Mouse (Mus musculus) liver, postnatal 0 days (tissue): ENCODE measurements around the gene Tspo2.

Experiments used
- CTCF ChIP-seq: sonication (generic); IDR thresholded peaks from 2 replicates; pipeline ENCODE4 v1.5.1; 2016; ENCODE audit warnings: antibody characterized with exemption, low read depth
- EP300 ChIP-seq: IDR thresholded peaks from 2 replicates; pipeline ENCODE4 v1.6.1; 2016; ENCODE audit warnings: antibody characterized with exemption, low read depth, mild to moderate bottlenecking

- TF ChIP-seq CTCF (no peak), EP300 (no peak)
These were observed 18.2 kb downstream of the Tspo2 start for GRCm38 (mm10) chr17:48433006-48433655.
